Mouse (Mus musculus) MEL (cell line): ENCODE measurements at regions not wholly inside any gene's neighbourhood (a gene's known extent, or its start where the extent isn't known, plus 50 kb on each side); places are given as distances from the start of the nearest gene placed in this dataset.

Experiments
- DNase-seq: peaks from one replicate; pipeline ENCODE4 v3.0.0; 2011; ENCODE audit warnings: low read depth, low spot score
- H3K27ac ChIP-seq: 2 replicates; pipeline ENCODE4 v1.5.1; 2012; ENCODE audit warnings: low read depth, mild to moderate bottlenecking, control low read depth, low read length, moderate library complexity; ENCODE audit not compliant: control insufficient read depth
- H3K27me3 ChIP-seq, 2 experiments: fragments of 150-350 bp in 1 of 2; sonication (generic) in 1 of 2; 2 replicates each; pipeline ENCODE4 v1.6.1; 2012; ENCODE audit warnings: low read length in 2 of 2, mild to moderate bottlenecking in 2 of 2, improper control_type of control experiment in 1 of 2, moderate library complexity in 1 of 2; ENCODE audit not compliant: insufficient read depth in 2 of 2, control insufficient read depth in 1 of 2
- H3K36me3 ChIP-seq, 2 experiments: 2 replicates each; pipeline ENCODE4 v1.6.1; 2012 to 2014; ENCODE audit warnings: low read length in 2 of 2, improper control_type of control experiment in 1 of 2, inconsistent platforms in 1 of 2, mild to moderate bottlenecking in 1 of 2; ENCODE audit not compliant: insufficient read depth in 2 of 2, control insufficient read depth in 1 of 2
- H3K4me1 ChIP-seq, 2 experiments: fragments of 150-350 bp in 1 of 2; sonication (generic) in 1 of 2; 2 replicates each; pipeline ENCODE4 v1.6.1; 2012; ENCODE audit warnings: low read length in 2 of 2, improper control_type of control experiment in 1 of 2, mild to moderate bottlenecking in 1 of 2; ENCODE audit not compliant: insufficient read depth in 2 of 2, control insufficient read depth in 1 of 2
- H3K4me3 ChIP-seq, 2 experiments: fragments of 150-350 bp in 1 of 2; sonication (generic) in 1 of 2; 2 replicates each; pipeline ENCODE4 v1.5.1; 2012; ENCODE audit warnings: low read depth in 2 of 2, low read length in 2 of 2, mild to moderate bottlenecking in 2 of 2, moderate library complexity in 2 of 2, control low read depth in 1 of 2, improper control_type of control experiment in 1 of 2; ENCODE audit not compliant: control insufficient read depth in 1 of 2, insufficient read depth in 1 of 2
- H3K79me2 ChIP-seq: 2 replicates; pipeline ENCODE4 v1.6.1; 2012; ENCODE audit warnings: mild to moderate bottlenecking, low read length, moderate library complexity; ENCODE audit not compliant: control insufficient read depth, poor library complexity, insufficient read depth
- H3K9ac ChIP-seq: 2 replicates; pipeline ENCODE4 v1.6.1; 2012; ENCODE audit warnings: low read depth, mild to moderate bottlenecking, control low read depth, low read length, moderate library complexity; ENCODE audit not compliant: control insufficient read depth, poor library complexity, severe bottlenecking
- H3K9me3 ChIP-seq: fragments of 150-350 bp; sonication (generic); replicated peaks from 2 replicates; pipeline ENCODE4 v1.6.1; 2012; ENCODE audit warnings: mild to moderate bottlenecking, low read length, improper control_type of control experiment, moderate library complexity; ENCODE audit not compliant: insufficient read depth
- BHLHE40 ChIP-seq: IDR thresholded peaks from 2 replicates; pipeline ENCODE4 v1.6.1; 2012; ENCODE audit warnings: low read depth, mild to moderate bottlenecking, inconsistent platforms, low read length, improper control_type of control experiment, borderline replicate concordance
- CHD2 ChIP-seq: IDR thresholded peaks from 2 replicates; pipeline ENCODE4 v1.6.1; 2011; ENCODE audit warnings: low read length, improper control_type of control experiment
- E2F4 ChIP-seq: IDR thresholded peaks from 2 replicates; pipeline ENCODE4 v1.6.1; 2011; ENCODE audit warnings: low read depth, low read length, improper control_type of control experiment, borderline replicate concordance
- EP300 ChIP-seq, 2 experiments: IDR thresholded peaks; 2 replicates each; pipeline ENCODE4 v1.6.1; 2011; ENCODE audit warnings: improper control_type of control experiment in 2 of 2, low read length in 2 of 2, low read depth in 1 of 2, mild to moderate bottlenecking in 1 of 2
- GABPA ChIP-seq: IDR thresholded peaks from 2 replicates; pipeline ENCODE4 v1.6.1; 2012; ENCODE audit warnings: low read depth, mild to moderate bottlenecking, inconsistent platforms, low read length, improper control_type of control experiment, moderate library complexity
- JUND ChIP-seq: IDR thresholded peaks from 2 replicates; pipeline ENCODE4 v1.6.1; 2011; ENCODE audit warnings: low read depth, mild to moderate bottlenecking, improper control_type of control experiment, low read length
- MAZ ChIP-seq: IDR thresholded peaks from 2 replicates; pipeline ENCODE4 v1.6.1; 2012; ENCODE audit warnings: low read depth, mild to moderate bottlenecking, inconsistent platforms, low read length, improper control_type of control experiment
- MEF2A ChIP-seq: IDR thresholded peaks from 2 replicates; pipeline ENCODE4 v1.6.1; 2014; ENCODE audit warnings: low read depth, mild to moderate bottlenecking, inconsistent platforms, low read length, improper control_type of control experiment; ENCODE audit not compliant: poor library complexity, insufficient replicate concordance, severe bottlenecking; ENCODE audit errors: extremely low read depth
- MYC ChIP-seq: IDR thresholded peaks from 2 replicates; pipeline ENCODE4 v1.6.1; 2011; ENCODE audit warnings: low read depth, mild to moderate bottlenecking, low read length, improper control_type of control experiment, moderate library complexity
- POLR2A ChIP-seq, 2 experiments: IDR thresholded peaks; 2 replicates each; pipeline ENCODE4 v1.6.1; 2011 to 2012; ENCODE audit warnings: low read length in 2 of 2, mild to moderate bottlenecking in 2 of 2, control low read depth in 1 of 2, improper control_type of control experiment in 1 of 2, low read depth in 1 of 2, moderate library complexity in 1 of 2; ENCODE audit not compliant: control insufficient read depth in 1 of 2, insufficient read depth in 1 of 2, poor library complexity in 1 of 2
- POLR2AphosphoS2 ChIP-seq: IDR thresholded peaks from 2 replicates; pipeline ENCODE4 v1.6.1; 2011; ENCODE audit warnings: low read length, improper control_type of control experiment
- POLR2AphosphoS5 ChIP-seq: IDR thresholded peaks from 2 replicates; pipeline ENCODE4 v1.6.1; 2012; ENCODE audit warnings: low read depth, borderline replicate concordance, mild to moderate bottlenecking, inconsistent platforms, low read length, moderate library complexity, mixed read lengths
- RAD21 ChIP-seq: IDR thresholded peaks from 2 replicates; pipeline ENCODE4 v1.6.1; 2011; ENCODE audit warnings: mild to moderate bottlenecking, low read depth, low read length, improper control_type of control experiment
- RCOR1 ChIP-seq: IDR thresholded peaks from 2 replicates; pipeline ENCODE4 v1.6.1; 2012; ENCODE audit warnings: low read depth, mild to moderate bottlenecking, inconsistent platforms, low read length, improper control_type of control experiment
- TCF12 ChIP-seq: IDR thresholded peaks from 2 replicates; pipeline ENCODE4 v1.6.1; 2014; ENCODE audit warnings: low read depth, mild to moderate bottlenecking, inconsistent platforms, low read length, improper control_type of control experiment, moderate library complexity
- USF1 ChIP-seq: IDR thresholded peaks from 2 replicates; pipeline ENCODE4 v1.6.1; 2014; ENCODE audit warnings: low read depth, mild to moderate bottlenecking, inconsistent platforms, low read length, improper control_type of control experiment, moderate library complexity
- USF2 ChIP-seq, 2 experiments: IDR thresholded peaks; 2 replicates each; pipeline ENCODE4 v1.6.1; 2011 to 2012; ENCODE audit warnings: improper control_type of control experiment in 2 of 2, low read length in 2 of 2, borderline replicate concordance in 1 of 2, inconsistent platforms in 1 of 2, low read depth in 1 of 2, mild to moderate bottlenecking in 1 of 2; ENCODE audit not compliant: insufficient read depth in 1 of 2
- ZC3H11A ChIP-seq: IDR thresholded peaks from 2 replicates; pipeline ENCODE4 v1.6.1; 2012; ENCODE audit warnings: low read depth, mild to moderate bottlenecking, inconsistent platforms, low read length, improper control_type of control experiment
- ZKSCAN1 ChIP-seq: IDR thresholded peaks from 2 replicates; pipeline ENCODE4 v1.6.1; 2012; ENCODE audit warnings: low read depth, mild to moderate bottlenecking, inconsistent platforms, low read length, improper control_type of control experiment, moderate library complexity

DNA sequence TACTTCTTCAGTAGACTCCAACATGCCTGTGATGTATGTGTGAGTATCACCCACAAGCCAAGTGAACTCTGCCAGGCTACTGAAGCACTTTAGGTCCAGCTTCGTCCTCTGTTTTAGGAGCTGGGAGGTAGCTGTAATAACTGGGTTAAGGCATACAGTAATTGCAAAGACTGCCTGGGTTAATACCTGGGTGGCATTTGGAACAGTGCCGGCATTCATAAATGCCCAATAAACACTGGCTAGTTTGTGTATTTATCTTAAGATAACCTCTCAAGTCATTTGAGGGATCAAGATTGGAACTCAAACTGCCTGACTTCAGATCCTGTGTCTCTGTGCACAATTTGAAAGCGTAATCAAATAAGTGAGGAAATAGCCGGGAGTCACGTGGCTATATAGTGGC, 261.0 kb downstream of the Cog6 start:
- no peak overlapping the region for H3K27ac ChIP-seq
- no peaks in the 10 kb centered on the region for H3K36me3 ChIP-seq
- no peak overlapping the region for H3K4me3 ChIP-seq
- H3K9me3 ChIP-seq = no peaks in the 10 kb centered on the region
- H3K9ac ChIP-seq = no peak overlapping the region
- TF ChIP-seq RCOR1 (no peak), USF1 (no peak), ZKSCAN1 (no peak), POLR2A (IDR thresholded peaks at IDR 0.05; ENCODE audit: control insufficient read depth in 1 of 2, insufficient read depth in 1 of 2, low read depth in 1 of 2, low read length in 2 of 2, poor library complexity in 1 of 2) (no peak), E2F4 (no peak), POLR2AphosphoS2 (no peak), POLR2AphosphoS5 (no peak), GABPA (no peak), RAD21 (no peak), EP300 (IDR thresholded peaks at IDR 0.05; ENCODE audit: low read depth in 1 of 2, low read length in 2 of 2) (no peak)
- no peaks in the 10 kb centered on the region for H3K79me2 ChIP-seq
- H3K4me1 ChIP-seq = no peaks in the 10 kb centered on the region
- no peaks in the 10 kb centered on the region for H3K27me3 ChIP-seq
- no peak for DNase-seq

DNA sequence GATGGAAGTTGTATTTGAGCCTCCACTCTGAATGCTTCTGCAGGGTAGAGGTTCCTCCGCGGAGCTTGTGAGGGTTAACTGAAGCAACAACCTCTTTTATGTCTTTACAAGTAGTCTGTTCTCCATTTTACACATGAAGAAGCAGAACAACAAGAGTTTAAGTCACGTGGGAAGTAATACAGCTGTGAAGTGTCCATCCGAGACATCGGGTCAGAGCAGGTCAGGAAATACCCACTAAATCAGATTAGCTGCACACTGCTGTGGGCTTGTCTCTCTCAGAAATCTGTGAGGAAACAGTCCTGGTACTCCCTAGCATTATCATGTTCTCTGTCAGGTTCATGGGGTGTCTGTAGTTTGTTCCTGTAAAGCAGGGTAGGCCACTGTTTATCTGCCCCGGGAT, 262.1 kb downstream of the Cog6 start:
- Histone ChIP-seq H3K4me1 (no peaks in the 10 kb centered on the region), H3K4me3 (no peak overlapping the region), H3K9ac (no peak overlapping the region), H3K27me3 (no peaks in the 10 kb centered on the region), H3K27ac (no peak overlapping the region), H3K36me3 (no peaks in the 10 kb centered on the region), H3K9me3 (no peaks in the 10 kb centered on the region), H3K79me2 (no peaks in the 10 kb centered on the region)
- no peak for DNase-seq
- TF ChIP-seq JUND (no peak), MYC (no peak), TCF12 (no peak), MEF2A (no peak), USF2 (IDR thresholded peaks at IDR 0.05; ENCODE audit: borderline replicate concordance in 1 of 2, insufficient read depth in 1 of 2, low read depth in 1 of 2, low read length in 2 of 2) (no peak)

GRCm38 (mm10) chr3:52754401-52754800, 262.6 kb downstream of the Cog6 start:
- H3K36me3 ChIP-seq = no peaks in the 10 kb centered on the region
- H3K27me3 ChIP-seq = no peaks in the 10 kb centered on the region
- H3K79me2 ChIP-seq = no peaks in the 10 kb centered on the region
- TF ChIP-seq MAZ = no peak
- no peak for TF ChIP-seq CHD2
- no peak for TF ChIP-seq BHLHE40
- no peak for TF ChIP-seq ZC3H11A
- no peak for TF ChIP-seq MEF2A
- no peaks in the 10 kb centered on the region for H3K4me1 ChIP-seq
- H3K4me3 ChIP-seq = no peak overlapping the region
- no peak for DNase-seq
- H3K9me3 ChIP-seq = no peaks in the 10 kb centered on the region
- no peak overlapping the region for H3K9ac ChIP-seq
- no peak overlapping the region for H3K27ac ChIP-seq
